Mouse (Mus musculus) liver, postnatal 0 days (tissue): ENCODE data around the gene Cit.

Experiments
- CTCF ChIP-seq: sonication (generic); IDR thresholded peaks from 2 replicates; pipeline ENCODE4 v1.5.1; 2016; ENCODE audit warnings: antibody characterized with exemption, low read depth
- EP300 ChIP-seq: IDR thresholded peaks from 2 replicates; pipeline ENCODE4 v1.6.1; 2016; ENCODE audit warnings: antibody characterized with exemption, low read depth, mild to moderate bottlenecking

GRCm38 (mm10) chr5:116007723-116008122 is 162.6 kb downstream of the Cit start:
- TF ChIP-seq EP300 (no peak), CTCF (no peak)
